Mouse (Mus musculus) limb, embryonic 10.5 days (tissue): Measurements from ENCODE around the gene Tmbim6. TPM values are rescaled to one million over a fixed set of nuclear protein-coding genes. Genes with fewer than 3 reads are reported as not detected.
A peak's percentile ranks its signal among the peaks of the same experiment; 100 is the strongest.
"Not testable (repeated sequence)": the region's sequence is repeated elsewhere in the genome, so short reads cannot be mapped to it uniquely, and the experiment has no call there.

ENCODE experiments used
- DNase-seq: peaks from one replicate; pipeline ENCODE4 v3.0.0-alpha.2; 2017; ENCODE audit warnings: low spot score
- H3K27ac ChIP-seq: fragments of 300-500 bp; sonication (generic); 2 replicates; pipeline ENCODE4 v1.5.1; 2016; ENCODE audit warnings: mild to moderate bottlenecking
- H3K27me3 ChIP-seq: fragments of 300-500 bp; sonication (generic); 2 replicates; pipeline ENCODE4 v1.6.1; 2016; ENCODE audit warnings: low read depth, mild to moderate bottlenecking; ENCODE audit not compliant: poor library complexity, severe bottlenecking
- H3K36me3 ChIP-seq: fragments of 300-500 bp; sonication (generic); 2 replicates; pipeline ENCODE4 v1.6.1; 2016; ENCODE audit warnings: mild to moderate bottlenecking, moderate library complexity
- H3K4me1 ChIP-seq: fragments of 300-500 bp; sonication (generic); 2 replicates; pipeline ENCODE4 v1.6.1; 2016
- H3K4me3 ChIP-seq: fragments of 300-500 bp; sonication (generic); 2 replicates; pipeline ENCODE4 v1.5.1; 2016; ENCODE audit warnings: mild to moderate bottlenecking, moderate library complexity
- H3K9me3 ChIP-seq: fragments of 300-500 bp; sonication (generic); replicated peaks from 2 replicates; pipeline ENCODE4 v1.6.1; 2016; ENCODE audit warnings: mild to moderate bottlenecking
- WGBS: fragments of 180-500 bp; shearing (Covaris S2); methylation state at CpG from one replicate; pipeline ENCODE4 v1.1.7; 2016; 5-methylcytosine and 5-hydroxymethylcytosine counted together
- polyA plus RNA-seq: library from polyadenylated mRNA; unstranded; fragments of >200 nt; fragmentation: Nextera tagmentation; extraction: Ambion mirVana; gene quantifications from 2 replicates; pipeline ENCODE4 v1.2.1, GENCODE M21; 2016

Gene Tmbim6
- polyA plus RNA-seq, 1 experiment from 2014 or later = 296 TPM

DNA sequence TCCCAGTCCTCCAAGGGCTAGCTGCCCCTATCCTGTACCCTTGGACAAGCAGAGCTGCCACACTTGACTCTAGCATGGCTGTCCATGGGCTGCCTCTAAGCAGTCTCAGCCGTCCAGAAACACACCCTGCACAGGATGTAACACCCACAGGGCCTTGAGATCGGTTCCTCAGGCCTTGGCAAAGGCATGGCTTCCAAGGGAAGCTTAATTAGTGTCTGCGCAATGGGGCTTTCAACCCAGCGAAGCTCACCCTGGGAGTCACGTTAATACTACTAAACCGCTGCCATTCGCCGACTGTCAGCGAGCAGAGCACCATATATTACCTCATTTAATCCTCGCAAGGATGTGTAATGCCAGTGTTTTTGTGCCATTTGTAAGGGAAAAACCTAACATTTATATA, 38.4 kb downstream of the Tmbim6 start:
- no peak for DNase-seq

DNA sequence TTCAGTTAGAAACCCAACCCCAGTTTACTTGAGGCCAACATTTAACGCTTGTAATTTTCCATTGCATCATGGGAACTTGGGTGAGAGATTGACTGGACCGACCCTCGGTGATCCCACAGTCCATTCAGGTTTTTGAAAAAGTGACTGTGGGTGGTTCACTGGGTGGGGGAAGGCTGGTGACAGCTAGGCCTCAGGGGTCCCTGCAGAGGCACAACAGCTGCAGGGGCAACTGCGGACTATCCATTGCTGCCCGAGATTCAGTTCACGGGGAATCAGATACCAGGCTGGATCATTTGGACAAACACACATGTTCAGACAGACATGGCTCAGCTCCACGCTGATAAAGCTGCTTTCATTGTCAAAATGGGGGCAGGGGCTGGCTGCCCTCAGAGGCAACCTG, 38.8 kb downstream of the Tmbim6 start:
- Histone ChIP-seq H3K27me3 (no peaks in the 10 kb centered on the region), H3K9me3 (no peaks in the 10 kb centered on the region), H3K4me1 (peaks cover 31% of the 10 kb centered on the region), H3K4me3 (no peak overlapping the region), H3K36me3 (peaks cover 93% of the 10 kb centered on the region), H3K27ac (no peak overlapping the region)
- WGBS = 93% methylated on average over 7 of the region's 7 CpGs
- DNase-seq = no peak

More for the DNA sequence above, 38.4 kb downstream of the Tmbim6 start:
- Histone ChIP-seq H3K4me1 (peaks cover 27% of the 10 kb centered on the region), H3K9me3 (no peaks in the 10 kb centered on the region), H3K36me3 (peaks cover 93% of the 10 kb centered on the region), H3K4me3 (no peak overlapping the region), H3K27me3 (no peaks in the 10 kb centered on the region), H3K27ac (no peak overlapping the region)
- 91% methylated on average over 10 of the region's 10 CpGs for WGBS

DNA sequence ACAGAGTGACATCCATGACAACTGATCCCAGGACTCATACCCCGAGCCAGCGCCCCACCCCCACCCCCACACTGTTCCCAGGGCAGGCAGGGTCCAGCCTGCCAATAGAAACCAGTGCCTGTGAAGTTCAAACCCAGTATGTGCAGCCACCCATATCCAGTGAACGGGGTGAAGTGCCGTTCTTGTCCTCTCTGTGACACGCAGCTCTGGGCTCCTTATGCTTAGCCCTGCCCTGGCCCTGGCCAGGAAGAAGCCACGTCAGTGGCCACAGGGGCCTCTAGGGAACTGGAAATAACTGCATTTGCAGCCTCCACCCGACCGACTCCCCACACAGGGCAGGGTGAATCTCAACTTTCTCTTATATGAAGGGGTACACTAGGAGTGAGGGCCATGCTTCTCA, 39.3 kb downstream of the Tmbim6 start:
- 89% methylated on average over 8 of the region's 8 CpGs for WGBS
- Histone ChIP-seq H3K4me1 (peaks cover 36% of the 10 kb centered on the region), H3K27me3 (no peaks in the 10 kb centered on the region), H3K27ac (no peak overlapping the region), H3K4me3 (no peak overlapping the region), H3K36me3 (peaks cover 93% of the 10 kb centered on the region), H3K9me3 (no peaks in the 10 kb centered on the region)
- no peak for DNase-seq

DNA sequence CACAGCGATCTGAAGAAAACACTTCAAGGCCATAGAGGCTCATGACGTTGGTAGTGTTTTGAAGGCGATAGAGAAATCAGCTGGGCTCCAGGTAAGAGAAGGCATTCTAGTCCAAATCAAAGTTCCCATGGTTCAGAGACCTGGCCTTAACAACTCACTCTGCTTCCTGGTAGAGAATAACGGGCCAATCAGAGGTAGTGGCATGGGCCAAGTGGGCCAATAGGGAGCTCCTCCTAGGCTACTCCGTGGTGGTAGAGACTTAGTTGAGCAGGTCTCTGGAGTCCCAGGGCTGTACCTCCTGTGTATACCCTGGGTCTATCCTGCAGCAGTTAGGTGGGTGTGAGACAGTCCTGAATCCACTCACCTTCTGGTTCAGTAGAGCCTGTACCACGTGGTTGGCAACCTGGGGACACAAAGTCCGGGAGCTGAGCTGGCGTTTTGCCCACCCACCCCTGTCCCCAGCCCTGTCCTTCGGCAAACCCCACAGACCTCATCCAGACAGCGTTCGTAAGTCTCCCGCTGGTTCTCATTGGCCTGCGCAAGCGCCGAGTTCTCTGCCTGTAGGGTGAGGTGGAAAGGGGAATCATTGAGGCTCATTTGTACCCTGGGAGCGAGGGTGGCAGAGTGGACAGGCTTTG, 40.5 kb downstream of the Tmbim6 start:
- peaks cover 42% of the 10 kb centered on the region for H3K4me1 ChIP-seq
- WGBS = 93% methylated on average over 16 of the region's 16 CpGs
- no peak overlapping the region for H3K27ac ChIP-seq
- no peak for DNase-seq
- H3K27me3 ChIP-seq = no peaks in the 10 kb centered on the region
- H3K9me3 ChIP-seq = no peaks in the 10 kb centered on the region
- H3K36me3 ChIP-seq = peaks cover 93% of the 10 kb centered on the region
- H3K4me3 ChIP-seq = no peak overlapping the region

DNA sequence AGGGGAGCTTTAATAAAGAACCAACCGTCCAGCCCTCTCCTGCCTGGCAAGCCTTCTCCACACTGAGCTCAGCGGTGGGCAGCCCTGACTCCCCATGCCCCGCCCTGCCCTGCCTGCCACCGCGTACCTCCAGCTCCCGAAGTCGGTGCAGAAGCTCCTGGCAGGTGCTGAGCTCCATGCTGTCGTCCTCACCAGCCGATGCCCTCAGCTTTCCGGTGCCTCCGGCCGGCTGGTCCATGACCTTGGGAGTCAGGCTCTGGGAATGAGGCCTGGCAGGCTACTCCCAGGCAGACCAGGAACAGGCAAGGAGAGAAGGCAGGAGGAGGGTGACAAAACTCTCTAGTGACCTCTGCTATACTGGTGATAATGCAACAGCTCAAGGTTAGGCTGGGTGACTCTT, 41.2 kb downstream of the Tmbim6 start:
- H3K4me1 ChIP-seq = peaks cover 46% of the 10 kb centered on the region
- no peak for DNase-seq
- H3K9me3 ChIP-seq = no peaks in the 10 kb centered on the region
- peaks cover 94% of the 10 kb centered on the region for H3K36me3 ChIP-seq
- WGBS = 90% methylated on average over 12 of the region's 12 CpGs
- H3K4me3 ChIP-seq = no peak overlapping the region
- no peaks in the 10 kb centered on the region for H3K27me3 ChIP-seq
- no peak overlapping the region for H3K27ac ChIP-seq

DNA sequence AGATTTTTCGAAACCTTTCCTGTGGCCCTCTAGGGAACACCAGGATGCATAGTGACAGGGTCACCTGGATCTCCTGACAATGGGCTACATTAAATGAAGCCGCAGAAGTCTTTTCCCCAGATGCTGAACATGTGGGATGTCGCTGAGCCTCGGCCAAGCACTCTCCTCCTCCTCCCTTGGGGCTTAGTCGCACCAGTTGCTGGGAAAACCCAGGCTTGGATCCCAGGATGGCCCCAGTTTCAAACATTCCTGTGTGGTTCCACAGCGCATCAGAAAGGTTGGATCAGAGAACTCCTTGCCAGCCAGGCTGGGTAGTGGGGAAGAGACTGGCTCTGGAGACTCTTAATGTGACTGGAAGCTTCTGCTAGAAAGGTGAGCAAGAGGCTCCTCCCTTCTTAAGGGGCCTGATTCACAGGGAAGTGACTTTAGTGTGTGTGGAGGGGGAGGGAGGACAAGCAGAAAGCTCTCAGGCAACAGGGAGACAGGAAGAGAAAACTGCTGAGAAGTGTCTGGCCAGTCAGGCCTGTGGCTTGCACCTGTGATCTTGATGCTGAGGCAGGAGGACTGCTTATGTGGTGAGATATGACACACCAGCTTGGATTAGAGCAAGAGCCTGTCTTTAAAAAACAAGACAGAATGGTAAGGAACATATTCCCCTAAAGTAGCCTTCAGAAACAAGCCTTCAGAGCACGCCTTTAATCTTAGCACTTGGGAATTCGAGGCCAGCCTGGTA, 46.5 kb downstream of the Tmbim6 start:
- H3K4me3 ChIP-seq = no peak overlapping the region
- peaks cover 65% of the 10 kb centered on the region for H3K36me3 ChIP-seq
- no peaks in the 10 kb centered on the region for H3K27me3 ChIP-seq
- H3K27ac ChIP-seq = no peak overlapping the region
- no peak for DNase-seq
- WGBS = 86% methylated on average over 8 of the region's 8 CpGs
- H3K4me1 ChIP-seq = peaks cover 46% of the 10 kb centered on the region
- no peaks in the 10 kb centered on the region for H3K9me3 ChIP-seq

DNA sequence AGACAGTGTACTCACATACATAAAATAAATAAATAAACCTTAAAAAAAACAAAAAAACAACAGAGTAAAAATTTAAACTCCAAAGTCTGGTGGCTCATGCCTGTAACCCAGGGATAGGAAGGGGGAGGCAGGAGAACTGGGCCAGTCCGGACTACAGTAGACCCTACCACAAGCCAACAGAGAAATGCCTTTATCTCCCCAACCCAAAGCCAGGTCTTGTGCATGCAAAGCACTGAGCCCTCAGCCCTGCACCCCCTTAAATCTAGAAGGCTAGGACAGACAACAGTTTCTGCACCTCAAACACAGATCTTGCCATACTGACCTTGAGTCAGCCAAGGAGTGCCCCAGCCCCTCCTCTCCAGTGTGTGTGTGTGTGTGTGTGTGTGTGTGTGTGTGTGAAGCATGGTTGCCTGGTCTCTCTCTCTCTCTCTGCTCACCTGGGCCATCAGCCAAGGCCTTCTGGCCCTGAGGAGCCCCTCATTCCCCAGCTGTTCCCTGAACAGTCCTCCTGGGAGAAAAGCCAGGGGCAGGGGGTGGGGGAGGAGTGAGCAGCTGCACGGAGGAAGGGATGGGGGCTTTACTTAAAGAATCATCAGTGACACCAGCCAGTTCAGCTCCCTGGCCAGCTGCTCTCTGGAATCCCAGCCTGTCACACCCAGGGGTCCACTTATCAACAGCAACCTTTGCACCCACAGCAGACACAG, 47.6 kb downstream of the Tmbim6 start:
- Histone ChIP-seq H3K27ac (peak overlapping the region; percentile 5; the same call in 1 of the 2 replicates), H3K36me3 (peaks cover 65% of the 10 kb centered on the region), H3K9me3 (no peaks in the 10 kb centered on the region), H3K4me1 (peaks cover 46% of the 10 kb centered on the region), H3K27me3 (no peaks in the 10 kb centered on the region), H3K4me3 (no peak overlapping the region)
- DNase-seq = no peak
- 59% methylated on average over 2 of the region's 2 CpGs for WGBS

DNA sequence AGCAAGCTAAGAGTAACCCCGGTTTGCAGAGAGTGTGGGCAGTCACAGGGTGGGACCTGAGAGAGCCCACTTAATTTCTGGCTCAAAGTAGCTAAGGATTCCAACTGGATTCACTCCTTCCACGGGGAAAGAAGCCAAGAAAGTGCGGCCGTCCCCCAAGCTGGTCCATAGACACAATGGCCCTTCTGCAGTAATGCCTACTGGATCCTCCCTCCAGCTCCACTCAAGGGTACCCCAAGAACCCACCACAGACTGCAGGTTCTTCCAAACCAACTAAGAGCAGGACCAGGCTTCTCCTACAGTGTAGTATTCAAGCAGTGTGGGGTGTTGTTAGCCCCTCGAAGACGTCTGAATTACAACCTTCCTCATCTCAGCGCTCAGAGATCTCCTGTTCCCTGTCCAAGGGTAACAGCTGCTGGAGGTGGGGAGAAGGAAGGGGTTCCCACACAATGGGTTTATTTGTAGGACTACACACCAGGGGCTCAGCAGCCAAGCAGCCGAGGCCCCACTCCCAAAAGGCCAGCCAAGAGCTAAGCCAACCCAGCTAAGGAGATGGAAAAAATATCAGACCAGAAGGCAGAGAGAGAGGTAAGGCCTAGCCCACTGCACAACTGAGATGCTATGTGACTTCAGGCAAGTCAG, 48.3 kb downstream of the Tmbim6 start:
- no peaks in the 10 kb centered on the region for H3K9me3 ChIP-seq
- no peak for DNase-seq
- H3K36me3 ChIP-seq = peaks cover 68% of the 10 kb centered on the region
- H3K4me1 ChIP-seq = peaks cover 42% of the 10 kb centered on the region
- peak overlapping the region; percentile 5; the same call in 1 of the 2 replicates for H3K27ac ChIP-seq
- no peaks in the 10 kb centered on the region for H3K27me3 ChIP-seq
- WGBS = 76% methylated on average over 8 of the region's 8 CpGs
- H3K4me3 ChIP-seq = no peak overlapping the region

DNA sequence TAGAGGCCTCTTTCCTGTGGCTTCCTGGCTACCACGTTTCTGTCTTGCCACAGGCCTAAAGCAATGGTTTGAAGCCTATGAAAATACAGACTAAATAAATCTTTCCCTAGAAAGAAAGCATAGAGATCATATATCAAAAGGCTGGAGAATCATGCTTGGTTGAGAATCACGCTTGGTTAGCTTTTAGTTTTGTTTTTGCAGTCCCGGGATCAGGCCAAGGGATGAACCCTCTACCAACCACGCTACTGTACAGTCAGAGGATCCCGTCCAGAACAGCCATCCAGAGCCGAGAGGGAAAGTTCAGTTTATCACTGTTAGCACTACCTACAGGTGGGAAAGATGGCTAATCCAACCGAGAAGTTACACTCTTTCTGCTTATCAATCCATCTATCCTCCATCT, 49.7 kb downstream of the Tmbim6 start:
- WGBS = 86% methylated on average over 7 of the region's 7 CpGs
- H3K27me3 ChIP-seq = no peaks in the 10 kb centered on the region
- no peak overlapping the region for H3K27ac ChIP-seq
- H3K9me3 ChIP-seq = no peaks in the 10 kb centered on the region
- no peak for DNase-seq
- H3K4me1 ChIP-seq = peaks cover 30% of the 10 kb centered on the region
- no peak overlapping the region for H3K4me3 ChIP-seq
- peaks cover 61% of the 10 kb centered on the region for H3K36me3 ChIP-seq

DNA sequence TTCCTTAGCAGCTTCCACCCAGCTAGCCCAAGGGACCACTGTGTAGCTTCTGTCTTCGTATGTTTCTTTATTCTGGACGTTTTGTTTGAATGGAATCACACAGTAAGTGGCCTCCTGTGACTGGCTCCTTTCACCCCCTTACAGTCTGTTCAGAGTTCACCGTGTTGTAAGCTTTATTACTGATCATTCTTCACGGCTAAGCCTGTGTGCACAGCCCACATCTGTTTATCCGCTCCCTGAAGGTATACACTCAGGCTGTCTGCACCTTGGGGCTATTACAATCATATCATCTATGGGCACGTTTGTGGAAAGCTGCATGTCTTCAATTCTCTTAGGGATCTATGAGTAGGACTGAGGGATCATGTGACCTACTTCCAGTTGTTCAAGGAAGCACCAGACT, 52.9 kb downstream of the Tmbim6 start:
- H3K27me3 ChIP-seq = no peaks in the 10 kb centered on the region
- DNase-seq = no peak
- H3K4me1 ChIP-seq = peaks cover 19% of the 10 kb centered on the region
- 82% methylated on average over 6 of the region's 6 CpGs for WGBS
- H3K27ac ChIP-seq = no peak overlapping the region
- H3K36me3 ChIP-seq = peaks cover 67% of the 10 kb centered on the region
- no peak overlapping the region for H3K4me3 ChIP-seq
- no peaks in the 10 kb centered on the region for H3K9me3 ChIP-seq

DNA sequence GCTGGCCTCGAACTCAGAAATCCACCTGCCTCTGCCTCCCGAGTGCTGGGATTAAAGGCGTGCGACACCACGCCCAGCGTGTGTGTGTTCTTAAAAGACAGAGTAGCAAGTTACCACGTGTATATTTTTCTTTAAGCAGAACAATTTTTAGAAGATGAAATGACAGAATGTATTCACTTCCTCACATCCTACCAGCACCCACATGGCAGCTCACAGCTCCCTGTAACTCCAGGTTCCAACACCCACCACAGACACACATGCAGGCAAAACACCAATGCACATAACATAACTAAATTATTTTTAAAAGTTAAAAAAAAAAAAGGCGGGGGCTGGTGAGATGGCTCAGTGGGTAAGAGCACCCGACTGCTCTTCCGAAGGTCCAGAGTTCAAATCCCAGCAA, 53.5 kb downstream of the Tmbim6 start:
- not testable (repeated sequence) for H3K27me3 ChIP-seq, H3K4me3 ChIP-seq, DNase-seq, H3K9me3 ChIP-seq, H3K27ac ChIP-seq
- Histone ChIP-seq H3K36me3 (peaks cover 71% of the 10 kb centered on the region), H3K4me1 (peaks cover 14% of the 10 kb centered on the region)
- 93% methylated on average over 10 of the region's 10 CpGs for WGBS

DNA sequence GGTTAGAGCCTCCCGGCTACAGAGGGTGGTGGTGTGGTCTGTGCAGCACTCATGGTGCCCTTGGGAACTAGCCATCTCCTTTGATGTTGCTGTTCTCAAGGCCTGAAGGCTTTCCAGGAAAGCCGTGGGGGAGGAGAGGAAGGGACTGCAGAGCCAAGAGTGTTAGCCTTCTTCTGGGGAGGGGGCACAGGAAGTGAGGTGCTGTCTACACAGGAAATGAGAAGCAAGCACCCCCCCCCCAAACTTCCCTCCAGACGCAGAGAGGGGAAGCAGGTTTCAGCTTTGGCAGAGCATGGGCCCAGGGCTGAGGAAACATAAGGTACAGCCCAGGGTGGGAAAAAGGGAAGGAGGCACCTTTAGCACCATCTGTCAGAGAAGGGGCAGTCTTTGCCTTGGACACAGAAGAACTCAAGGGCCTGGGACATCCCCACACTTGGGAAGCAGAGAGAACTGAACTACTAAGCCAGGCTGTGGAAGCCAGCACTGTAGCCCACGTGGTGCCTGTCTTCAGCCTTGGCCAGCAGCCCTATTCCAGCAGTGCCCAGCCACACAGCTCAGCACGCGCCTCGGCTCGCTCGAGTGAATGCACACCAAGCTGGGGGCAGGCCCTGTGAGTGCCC, 56.6 kb downstream of the Tmbim6 start:
- Histone ChIP-seq H3K4me1 (peaks cover 19% of the 10 kb centered on the region), H3K27ac (peak overlapping the region; percentile 64; the same call in 1 of the 2 replicates), H3K27me3 (no peaks in the 10 kb centered on the region), H3K9me3 (no peaks in the 10 kb centered on the region), H3K4me3 (no peak overlapping the region), H3K36me3 (peaks cover 90% of the 10 kb centered on the region)
- WGBS = 75% methylated on average over 9 of the region's 9 CpGs
- DNase-seq = no peak
